Mouse (Mus musculus) limb, embryonic 15.5 days (tissue): ENCODE measurements around the gene Rhbg. TPM values are rescaled to one million over a fixed set of nuclear protein-coding genes. Genes with fewer than 3 reads are reported as not detected.

Experiments
- ATAC-seq: fragments of 200-750 bp; cut with Nextera tagmentation; 2 replicates; pipeline ENCODE4 v1.8.0; 2017; ENCODE audit warnings: low read depth, moderate TSS enrichment; ENCODE audit not compliant: insufficient number of reproducible peaks, low FRiP score, low TSS enrichment
- H3K27ac ChIP-seq: fragments of 300-500 bp; sonication (generic); 2 replicates; pipeline ENCODE4 v1.5.1; 2015; ENCODE audit warnings: moderate library complexity, mild to moderate bottlenecking, inconsistent platforms
- H3K27me3 ChIP-seq: fragments of 300-500 bp; sonication (generic); 2 replicates; pipeline ENCODE4 v1.6.1; 2015; ENCODE audit warnings: inconsistent platforms
- H3K36me3 ChIP-seq: fragments of 300-500 bp; sonication (generic); 2 replicates; pipeline ENCODE4 v1.6.1; 2015; ENCODE audit warnings: inconsistent platforms
- H3K4me1 ChIP-seq: fragments of 300-500 bp; sonication (generic); 2 replicates; pipeline ENCODE4 v1.6.1; 2015; ENCODE audit warnings: inconsistent platforms
- H3K4me2 ChIP-seq: fragments of 300-500 bp; sonication (generic); 2 replicates; pipeline ENCODE4 v1.6.1; 2015; ENCODE audit warnings: mild to moderate bottlenecking, inconsistent platforms
- H3K4me3 ChIP-seq: fragments of 300-500 bp; sonication (generic); 2 replicates; pipeline ENCODE4 v1.5.1; 2015; ENCODE audit warnings: mild to moderate bottlenecking, inconsistent platforms
- H3K9ac ChIP-seq: fragments of 300-500 bp; sonication (generic); 2 replicates; pipeline ENCODE4 v1.6.1; 2015; ENCODE audit warnings: inconsistent platforms
- H3K9me3 ChIP-seq: fragments of 300-500 bp; sonication (generic); 2 replicates; pipeline ENCODE4 v1.6.1; 2016; ENCODE audit warnings: inconsistent platforms
- WGBS: fragments of 180-500 bp; shearing (Covaris S2); methylation state at CpG from one replicate; pipeline ENCODE4 v1.1.7; 2015; 5-methylcytosine and 5-hydroxymethylcytosine counted together
- polyA plus RNA-seq: library from polyadenylated mRNA; unstranded; fragments of >200 nt; fragmentation: Nextera tagmentation; extraction: Ambion mirVana; gene quantifications from 2 replicates; pipeline ENCODE4 v1.2.1, GENCODE M21; 2015

Gene Rhbg
- polyA plus RNA-seq, 1 experiment from 2014 or later: 24.1 TPM

- no peak for ATAC-seq
- Histone ChIP-seq H3K4me1 (peaks cover 17% of the 10 kb centered on the region), H3K9me3 (no peaks in the 10 kb centered on the region), H3K9ac (no peak overlapping the region), H3K4me2 (no peak overlapping the region), H3K36me3 (no peaks in the 10 kb centered on the region), H3K27me3 (peaks cover 97% of the 10 kb centered on the region), H3K4me3 (no peak overlapping the region), H3K27ac (no peak overlapping the region)
- 5% methylated on average over 2 of the region's 2 CpGs for WGBS
Measured at GRCm38 (mm10) chr3:88213019-88213418, 41.5 kb downstream of the Rhbg start.

GRCm38 (mm10) chr3:88212356-88212755, 42.2 kb downstream of the Rhbg start:
- 6% methylated on average over 1 of the region's 1 CpGs for WGBS
- Histone ChIP-seq H3K4me3 (no peak overlapping the region), H3K27me3 (peaks cover 99% of the 10 kb centered on the region), H3K9ac (no peak overlapping the region), H3K36me3 (no peaks in the 10 kb centered on the region), H3K27ac (no peak overlapping the region), H3K9me3 (no peaks in the 10 kb centered on the region), H3K4me1 (peaks cover 17% of the 10 kb centered on the region), H3K4me2 (no peak overlapping the region)
- ATAC-seq: no peak

DNA sequence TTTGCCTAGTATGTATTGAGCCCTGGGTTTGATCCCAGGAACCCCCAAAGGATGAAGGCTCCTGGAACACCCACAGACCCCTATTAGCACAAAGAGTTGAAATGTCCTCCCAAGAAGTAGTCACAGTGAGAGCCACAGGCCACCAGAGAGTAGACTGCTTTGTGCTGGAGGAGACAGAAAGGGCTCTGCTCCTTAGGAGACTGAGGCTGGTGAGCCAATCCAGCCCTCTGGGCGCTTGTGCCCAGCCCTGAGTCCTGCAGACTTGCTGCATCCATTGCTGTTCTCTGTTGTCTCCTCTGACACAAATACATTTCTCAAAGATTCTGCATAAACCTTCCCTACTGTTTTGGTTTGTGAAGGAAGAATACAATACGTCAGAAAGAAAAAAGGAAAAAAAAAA, 43.6 kb downstream of the Rhbg start:
- H3K4me2 ChIP-seq: no peak overlapping the region
- no peak overlapping the region for H3K27ac ChIP-seq
- no peak overlapping the region for H3K4me3 ChIP-seq
- H3K4me1 ChIP-seq: peaks cover 17% of the 10 kb centered on the region
- ATAC-seq: no peak
- H3K9me3 ChIP-seq: no peaks in the 10 kb centered on the region
- no peak overlapping the region for H3K9ac ChIP-seq
- no peaks in the 10 kb centered on the region for H3K36me3 ChIP-seq
- H3K27me3 ChIP-seq: peaks cover 99% of the 10 kb centered on the region
- WGBS: 9% methylated on average over 2 of the region's 2 CpGs

DNA sequence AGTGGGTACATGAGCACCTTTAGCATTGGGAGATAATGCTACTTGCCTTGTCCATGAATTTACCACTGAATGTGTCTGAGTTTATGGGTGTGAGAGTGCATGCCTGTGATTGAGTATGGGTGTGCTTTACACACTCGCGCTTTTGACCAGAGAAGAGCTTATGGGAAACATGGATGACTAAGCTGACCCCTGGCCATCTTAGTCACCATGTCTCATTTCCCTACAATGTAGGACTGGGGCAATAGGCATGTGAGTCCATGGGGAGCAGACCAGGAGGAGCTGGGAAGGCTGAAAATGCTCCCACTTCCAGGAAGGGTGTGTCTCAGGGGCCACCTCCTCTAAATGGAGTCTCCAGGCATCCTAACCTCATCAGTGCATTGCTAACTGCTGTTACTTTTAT, 44.4 kb downstream of the Rhbg start:
- Histone ChIP-seq H3K4me2 (no peak overlapping the region), H3K4me1 (peaks cover 9% of the 10 kb centered on the region), H3K9me3 (no peaks in the 10 kb centered on the region), H3K36me3 (no peaks in the 10 kb centered on the region), H3K9ac (no peak overlapping the region), H3K27ac (no peak overlapping the region), H3K4me3 (no peak overlapping the region), H3K27me3 (peaks cover 99% of the 10 kb centered on the region)
- no peak for ATAC-seq
- WGBS: 17% methylated on average over 2 of the region's 2 CpGs

DNA sequence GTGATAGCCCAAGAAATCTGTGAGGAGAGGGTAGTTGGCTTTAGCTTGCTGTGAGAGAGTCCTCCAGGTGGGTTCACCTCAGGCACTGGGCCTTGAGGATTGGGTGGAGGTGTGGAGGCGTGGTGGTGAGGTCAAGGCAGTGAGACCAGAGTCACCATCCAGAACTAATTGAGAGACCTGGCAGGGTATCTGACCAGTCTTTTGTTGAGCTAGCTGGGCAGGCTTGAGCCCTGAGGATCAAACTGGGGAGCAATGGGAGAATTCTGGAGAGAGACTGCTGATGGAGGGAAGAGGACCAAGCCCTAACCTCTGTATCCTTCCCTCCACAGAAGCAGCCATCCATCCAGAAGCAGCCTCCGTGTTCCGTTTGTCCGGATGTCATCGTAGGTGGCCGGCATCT, 45.2 kb downstream of the Rhbg start:
- WGBS: 0% methylated on average over 6 of the region's 6 CpGs
- Histone ChIP-seq H3K4me3 (no peak overlapping the region), H3K27ac (no peak overlapping the region), H3K9ac (no peak overlapping the region), H3K36me3 (no peaks in the 10 kb centered on the region), H3K27me3 (peaks cover 99% of the 10 kb centered on the region), H3K4me1 (peaks cover 1% of the 10 kb centered on the region), H3K9me3 (no peaks in the 10 kb centered on the region), H3K4me2 (no peak overlapping the region)
- ATAC-seq: no peak

GRCm38 (mm10) chr3:88208226-88208720, 46.2 kb downstream of the Rhbg start:
- Histone ChIP-seq H3K4me3 (no peak overlapping the region), H3K9ac (no peak overlapping the region), H3K27ac (no peak overlapping the region), H3K9me3 (no peaks in the 10 kb centered on the region), H3K4me2 (no peak overlapping the region), H3K4me1 (no peaks in the 10 kb centered on the region), H3K36me3 (no peaks in the 10 kb centered on the region), H3K27me3 (peaks cover 99% of the 10 kb centered on the region)
- ATAC-seq: no peak
- WGBS: 9% methylated on average over 3 of the region's 3 CpGs

DNA sequence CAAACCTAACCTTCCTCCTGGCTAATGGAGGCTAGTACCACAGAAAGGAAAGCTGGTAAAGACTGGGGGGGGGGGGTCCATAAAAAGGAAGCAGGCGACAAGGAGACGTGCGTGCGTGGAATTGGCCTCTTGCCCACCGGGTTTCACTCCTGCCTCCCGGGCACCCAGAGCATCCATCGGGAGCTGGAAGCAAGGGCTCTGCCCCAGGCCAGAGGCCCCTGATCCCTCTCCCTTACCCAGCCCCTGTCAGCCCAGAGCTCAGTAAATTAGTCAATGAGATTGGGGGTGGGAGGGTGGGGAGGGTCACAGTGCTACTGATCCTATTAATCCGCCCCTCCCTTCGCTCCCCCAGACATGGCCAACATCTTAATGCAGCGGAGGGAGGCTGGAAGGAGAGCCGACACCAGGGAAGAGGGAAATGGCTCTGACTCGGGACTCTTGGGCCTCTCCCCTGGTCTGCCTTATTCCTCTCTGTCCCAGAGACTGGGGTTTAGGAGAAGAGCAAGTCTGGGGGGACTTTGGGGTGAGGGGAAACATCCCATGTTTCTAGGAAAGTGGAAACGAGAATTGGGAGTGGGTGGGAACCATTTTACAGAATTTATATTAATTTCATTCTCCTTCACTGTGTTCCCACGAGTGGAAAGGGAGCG, 46.9 kb downstream of the Rhbg start:
- Histone ChIP-seq H3K9ac (no peak overlapping the region), H3K4me2 (no peak overlapping the region), H3K27ac (no peak overlapping the region), H3K36me3 (no peaks in the 10 kb centered on the region), H3K9me3 (no peaks in the 10 kb centered on the region), H3K4me3 (no peak overlapping the region), H3K27me3 (peaks cover 100% of the 10 kb centered on the region), H3K4me1 (no peaks in the 10 kb centered on the region)
- no peak for ATAC-seq
- 2% methylated on average over 15 of the region's 15 CpGs for WGBS

- WGBS: 2% methylated on average over 14 of the region's 14 CpGs
- no peaks in the 10 kb centered on the region for H3K36me3 ChIP-seq
- H3K4me2 ChIP-seq: no peak overlapping the region
- no peak for ATAC-seq
- no peak overlapping the region for H3K4me3 ChIP-seq
- H3K27ac ChIP-seq: no peak overlapping the region
- H3K4me1 ChIP-seq: no peaks in the 10 kb centered on the region
- no peaks in the 10 kb centered on the region for H3K9me3 ChIP-seq
- no peak overlapping the region for H3K9ac ChIP-seq
- H3K27me3 ChIP-seq: peaks cover 100% of the 10 kb centered on the region
Measured at GRCm38 (mm10) chr3:88206901-88207371, 47.6 kb downstream of the Rhbg start.

DNA sequence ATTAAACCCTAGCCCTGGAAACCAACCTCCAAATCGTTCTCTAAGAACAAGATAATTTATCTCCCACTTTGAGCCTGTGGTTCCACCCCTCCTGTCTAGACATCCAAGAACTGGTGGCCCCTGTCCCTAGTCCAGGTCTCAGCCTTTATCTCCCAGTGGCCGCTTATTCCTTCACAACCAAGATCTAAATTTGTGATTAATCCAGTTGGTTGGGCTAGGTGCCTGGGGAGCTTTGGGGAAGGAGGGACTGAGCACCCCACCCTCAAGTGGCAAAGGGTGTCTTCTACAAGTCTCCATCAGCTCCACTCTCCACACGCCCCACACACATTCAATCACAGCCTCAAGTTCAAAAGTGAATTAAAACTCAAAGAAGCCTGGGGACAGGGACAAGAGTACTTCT, 48.0 kb downstream of the Rhbg start:
- H3K36me3 ChIP-seq: no peaks in the 10 kb centered on the region
- no peaks in the 10 kb centered on the region for H3K4me1 ChIP-seq
- H3K27ac ChIP-seq: no peak overlapping the region
- H3K9me3 ChIP-seq: no peaks in the 10 kb centered on the region
- H3K27me3 ChIP-seq: peaks cover 100% of the 10 kb centered on the region
- no peak overlapping the region for H3K4me2 ChIP-seq
- no peak overlapping the region for H3K9ac ChIP-seq
- ATAC-seq: no peak
- WGBS: 9% methylated on average over 3 of the region's 3 CpGs
- H3K4me3 ChIP-seq: no peak overlapping the region

DNA sequence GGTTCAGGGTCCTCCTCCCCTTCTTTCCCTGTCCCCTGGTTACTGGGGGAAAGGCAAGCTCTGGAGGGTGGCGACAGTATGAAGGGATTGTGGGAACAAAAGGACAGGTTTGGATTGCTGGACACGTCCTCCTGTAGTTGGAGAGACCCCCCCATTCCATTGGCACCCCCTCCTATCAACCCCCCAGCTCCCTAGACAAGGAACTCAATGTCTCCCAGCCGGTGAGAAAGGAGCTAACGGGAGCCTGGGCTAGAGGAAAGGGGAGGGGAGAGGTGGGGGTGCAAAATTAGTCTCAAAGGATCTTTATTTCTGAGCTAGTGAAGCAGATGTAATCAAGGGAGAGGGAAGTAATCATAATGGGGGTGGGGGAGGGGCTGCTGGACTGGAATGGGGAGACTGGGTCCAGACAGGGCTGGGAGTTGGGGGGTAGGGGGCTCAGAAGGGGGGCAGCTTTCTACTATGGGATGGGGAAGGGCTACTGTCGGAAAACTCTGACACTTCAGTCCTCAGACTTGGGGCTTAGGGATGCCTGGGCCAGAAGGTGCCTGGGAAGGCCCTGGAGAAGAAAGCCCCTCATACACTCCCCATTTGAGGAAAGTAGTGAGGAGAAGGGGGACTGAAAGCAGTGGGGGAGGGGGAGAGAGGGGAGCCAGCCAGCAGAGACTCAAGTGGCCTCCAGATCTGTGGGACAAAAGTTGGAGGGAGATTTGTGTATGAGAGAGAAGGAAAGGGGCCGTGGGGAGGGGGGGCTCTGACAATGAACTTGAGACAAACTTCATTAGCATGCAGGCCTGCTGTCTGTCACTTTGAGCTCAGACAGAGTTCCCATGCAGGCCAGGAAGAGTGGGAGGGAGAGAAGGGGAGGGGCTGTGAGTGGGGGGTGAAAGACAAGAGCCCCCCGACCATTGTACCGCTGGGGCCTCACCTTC, 48.7 kb downstream of the Rhbg start:
- Histone ChIP-seq H3K36me3 (no peaks in the 10 kb centered on the region), H3K4me3 (no peak overlapping the region), H3K9me3 (no peaks in the 10 kb centered on the region), H3K27ac (no peak overlapping the region), H3K4me2 (no peak overlapping the region), H3K27me3 (peaks cover 100% of the 10 kb centered on the region), H3K4me1 (peaks cover 3% of the 10 kb centered on the region), H3K9ac (no peak overlapping the region)
- no peak for ATAC-seq
- WGBS: 3% methylated on average over 8 of the region's 8 CpGs

DNA sequence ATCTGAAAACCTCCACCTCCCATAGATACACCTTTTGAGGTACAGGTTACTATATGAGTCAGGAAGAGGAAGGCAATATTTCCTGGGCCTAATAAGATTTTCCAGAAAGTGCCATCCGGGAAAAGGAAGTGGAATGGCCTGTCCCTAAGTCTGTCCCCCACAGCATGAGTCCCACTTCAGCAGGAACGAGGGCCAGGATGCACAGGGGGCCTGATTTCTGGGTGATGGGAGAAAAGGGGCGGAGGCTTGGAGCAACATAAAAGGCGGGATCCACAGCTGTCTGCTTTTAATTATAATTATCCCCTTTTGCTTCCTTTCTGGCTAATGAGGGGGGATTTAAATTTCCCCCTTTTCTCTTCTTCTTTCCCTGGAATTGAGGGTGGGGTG, 49.3 kb downstream of the Rhbg start:
- H3K36me3 ChIP-seq: no peaks in the 10 kb centered on the region
- WGBS: 10% methylated on average over 4 of the region's 4 CpGs
- no peak overlapping the region for H3K4me3 ChIP-seq
- H3K9ac ChIP-seq: no peak overlapping the region
- H3K27ac ChIP-seq: no peak overlapping the region
- H3K4me2 ChIP-seq: no peak overlapping the region
- H3K27me3 ChIP-seq: peaks cover 100% of the 10 kb centered on the region
- peaks cover 10% of the 10 kb centered on the region for H3K4me1 ChIP-seq
- no peaks in the 10 kb centered on the region for H3K9me3 ChIP-seq
- ATAC-seq: no peak

DNA sequence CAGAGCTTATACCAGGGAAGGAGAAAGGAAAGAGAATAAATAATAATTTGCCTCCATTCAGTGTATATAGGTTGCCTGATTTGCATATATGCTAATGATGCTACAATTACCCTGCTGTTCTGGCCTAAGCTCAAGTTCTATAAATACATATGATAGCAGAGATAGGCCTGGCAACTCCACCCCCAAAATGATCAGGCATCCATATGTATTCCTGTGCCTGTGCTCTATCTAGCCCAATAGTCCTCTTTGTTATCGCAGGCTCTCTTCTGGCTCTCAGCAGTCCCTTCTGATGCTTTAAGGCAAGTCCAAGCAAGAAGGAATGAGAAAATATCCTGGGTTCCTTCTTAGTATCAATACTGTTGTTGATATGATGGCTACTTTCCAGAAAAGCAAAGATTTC, 49.8 kb downstream of the Rhbg start:
- WGBS: 26% methylated on average over 1 of the region's 1 CpGs

More for the DNA sequence above, 49.8 kb downstream of the Rhbg start:
- Histone ChIP-seq H3K9me3 (no peaks in the 10 kb centered on the region), H3K4me1 (peaks cover 11% of the 10 kb centered on the region), H3K4me2 (no peak overlapping the region), H3K4me3 (no peak overlapping the region), H3K9ac (no peak overlapping the region), H3K27me3 (peaks cover 98% of the 10 kb centered on the region), H3K36me3 (no peaks in the 10 kb centered on the region), H3K27ac (no peak overlapping the region)
- no peak for ATAC-seq
